Mouse (Mus musculus): ENCODE data around the gene Tesc. TPM values are rescaled to one million over a fixed set of nuclear protein-coding genes. Genes with fewer than 3 reads are reported as not detected.

The Tesc gene
- polyA plus RNA-seq, 2 experiments from 2014 or later, result 6.5 to 7.7 TPM

DNA sequence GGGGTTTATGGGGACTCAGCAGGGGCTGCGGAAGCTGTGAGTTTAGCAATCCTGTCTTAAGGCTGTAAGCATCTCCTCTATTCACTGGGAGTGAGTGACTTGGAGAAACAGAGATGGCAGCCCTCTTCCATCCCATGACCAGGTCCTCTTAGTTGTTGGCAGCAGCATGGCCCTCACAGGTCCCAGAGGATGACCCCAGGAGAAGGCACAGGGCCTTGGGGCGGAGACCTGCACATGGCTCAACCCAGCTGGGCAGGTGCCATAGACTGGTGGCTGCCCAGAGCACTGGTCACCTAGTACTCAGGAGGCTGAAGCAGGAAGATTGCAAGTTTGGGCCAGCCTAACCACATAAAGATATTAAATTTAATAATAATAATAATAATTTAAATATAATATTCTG lies 11.9 kb upstream of the Tesc start:
- ATAC-seq, result no peak

DNA sequence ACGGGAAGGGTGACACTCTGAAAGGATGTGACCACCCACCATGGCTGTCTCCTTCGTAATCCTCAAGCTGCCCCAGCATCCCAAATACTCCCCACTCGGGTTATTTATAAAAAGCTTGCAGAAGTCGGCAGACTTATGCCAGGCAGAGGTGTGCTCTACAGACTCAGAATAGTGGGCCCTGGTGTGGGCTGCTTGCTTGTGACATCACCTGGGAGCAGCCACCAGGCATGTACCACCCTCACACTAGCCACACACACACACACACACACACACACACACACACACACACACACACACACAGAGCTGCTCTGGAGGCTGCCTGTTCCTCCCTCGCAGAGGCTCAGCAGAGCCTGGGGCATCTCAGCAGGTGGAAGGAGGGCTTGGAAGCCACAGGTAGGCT lies 10.0 kb upstream of the Tesc start:
- ATAC-seq, result no peak

DNA sequence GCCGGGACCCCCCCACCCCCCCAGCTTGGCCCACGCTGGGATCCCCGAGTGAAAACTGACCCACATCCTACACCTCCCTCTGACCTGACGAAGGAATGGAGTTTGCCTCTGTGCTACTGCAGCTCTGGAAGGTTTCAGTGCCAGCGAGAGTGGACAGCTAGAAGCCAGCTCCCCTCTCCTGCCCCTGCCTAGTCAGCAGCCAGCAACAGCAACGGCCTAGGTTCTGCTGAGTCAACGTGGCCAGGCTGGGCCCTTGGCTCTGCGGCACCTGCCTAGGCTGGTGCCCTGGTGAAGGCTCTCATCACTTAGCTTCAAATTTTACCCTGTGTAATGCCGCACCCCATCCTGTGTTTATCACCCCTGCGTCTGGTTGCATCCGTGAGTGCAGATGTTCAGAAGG lies 7.6 kb upstream of the Tesc start:
- ATAC-seq, result no peak

DNA sequence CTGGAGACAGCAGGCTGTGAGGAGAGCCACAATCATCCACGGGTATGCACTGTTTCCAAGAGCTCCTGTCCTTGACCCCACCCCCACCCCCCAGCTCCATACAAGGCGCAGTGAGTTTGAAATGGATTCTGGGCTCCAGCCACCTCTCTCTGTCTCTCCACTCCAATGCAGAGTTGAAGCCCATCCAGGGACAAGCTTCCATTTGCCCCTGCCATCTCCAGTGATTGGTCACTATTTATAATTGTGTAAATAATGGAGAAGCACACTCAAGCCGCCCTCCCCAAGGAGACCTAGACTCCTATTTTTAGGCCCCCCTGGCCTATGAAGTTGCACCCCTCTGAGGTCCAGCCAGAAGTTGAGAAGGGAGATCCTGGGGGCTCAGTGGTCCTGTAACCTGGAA lies 4.5 kb upstream of the Tesc start:
- no peak for ATAC-seq

DNA sequence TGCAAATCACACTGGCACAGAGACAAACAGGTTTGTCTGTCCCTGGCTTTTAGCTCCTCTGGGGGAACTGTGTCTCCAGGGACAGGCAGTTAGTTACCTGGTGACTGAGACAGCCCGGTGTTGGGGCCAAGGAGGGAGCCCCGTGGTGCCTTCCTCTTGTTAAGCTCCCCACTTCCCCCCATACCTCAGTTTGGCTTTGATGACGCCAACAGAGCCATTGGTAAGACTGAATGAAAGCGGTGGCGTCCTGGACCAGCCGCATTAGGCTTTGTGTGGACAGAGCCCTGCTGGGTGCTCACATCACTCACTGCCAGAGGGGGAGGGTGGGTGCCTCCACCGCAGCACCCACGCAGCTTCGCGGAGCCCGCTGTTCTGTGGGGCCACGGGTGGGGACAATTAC lies 1.7 kb upstream of the Tesc start:
- no peak for ATAC-seq

DNA sequence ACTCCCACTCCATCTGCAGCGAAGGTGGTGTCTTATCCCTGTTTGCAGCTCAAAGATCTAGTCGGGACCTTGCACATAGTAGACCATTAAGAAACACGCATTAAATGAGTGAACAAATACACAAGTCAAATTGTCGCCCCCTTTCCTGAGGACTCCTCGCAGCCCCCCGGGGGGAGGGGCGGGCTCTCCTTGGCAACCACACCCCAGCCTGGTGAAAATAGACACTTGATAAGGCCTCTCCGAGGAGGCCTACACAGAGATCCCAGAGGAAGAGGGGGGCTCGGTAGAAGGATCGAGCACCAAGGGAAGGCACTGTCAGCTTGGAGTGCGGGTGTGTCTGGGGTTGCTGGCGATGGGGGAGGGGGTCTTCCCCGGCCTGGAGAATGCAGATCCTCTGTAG lies 1.2 kb upstream of the Tesc start:
- ATAC-seq, result no peak

DNA sequence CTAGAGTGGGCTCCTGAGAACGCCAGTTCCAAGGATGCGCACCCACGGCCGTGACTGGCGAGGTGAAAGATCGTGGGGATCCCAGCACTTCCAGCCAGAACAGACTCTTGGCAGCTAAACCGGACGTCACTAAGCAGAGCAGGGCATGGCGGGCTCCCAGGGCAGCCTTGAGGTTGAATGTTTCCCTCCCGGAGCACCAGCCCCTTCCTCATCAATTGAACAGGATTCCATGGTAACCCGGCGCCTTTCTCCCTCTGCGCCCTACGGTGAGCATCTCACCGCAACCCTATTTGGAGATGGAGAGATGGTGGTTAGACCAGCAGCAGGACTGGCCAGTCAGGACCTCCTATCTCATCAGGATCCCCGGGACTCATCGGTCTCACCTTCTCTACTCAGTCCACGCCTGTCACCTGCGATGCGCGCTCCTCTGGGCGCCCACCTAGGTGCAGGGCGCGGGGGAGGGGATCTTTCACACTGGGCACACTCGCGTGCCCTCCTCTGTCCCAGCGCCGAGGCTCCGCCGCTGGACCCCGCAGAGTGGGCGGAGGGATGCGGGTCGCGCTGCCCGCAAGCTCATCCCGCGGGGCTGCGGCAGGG lies 344 bp upstream of the Tesc start:
- no peak for ATAC-seq

DNA sequence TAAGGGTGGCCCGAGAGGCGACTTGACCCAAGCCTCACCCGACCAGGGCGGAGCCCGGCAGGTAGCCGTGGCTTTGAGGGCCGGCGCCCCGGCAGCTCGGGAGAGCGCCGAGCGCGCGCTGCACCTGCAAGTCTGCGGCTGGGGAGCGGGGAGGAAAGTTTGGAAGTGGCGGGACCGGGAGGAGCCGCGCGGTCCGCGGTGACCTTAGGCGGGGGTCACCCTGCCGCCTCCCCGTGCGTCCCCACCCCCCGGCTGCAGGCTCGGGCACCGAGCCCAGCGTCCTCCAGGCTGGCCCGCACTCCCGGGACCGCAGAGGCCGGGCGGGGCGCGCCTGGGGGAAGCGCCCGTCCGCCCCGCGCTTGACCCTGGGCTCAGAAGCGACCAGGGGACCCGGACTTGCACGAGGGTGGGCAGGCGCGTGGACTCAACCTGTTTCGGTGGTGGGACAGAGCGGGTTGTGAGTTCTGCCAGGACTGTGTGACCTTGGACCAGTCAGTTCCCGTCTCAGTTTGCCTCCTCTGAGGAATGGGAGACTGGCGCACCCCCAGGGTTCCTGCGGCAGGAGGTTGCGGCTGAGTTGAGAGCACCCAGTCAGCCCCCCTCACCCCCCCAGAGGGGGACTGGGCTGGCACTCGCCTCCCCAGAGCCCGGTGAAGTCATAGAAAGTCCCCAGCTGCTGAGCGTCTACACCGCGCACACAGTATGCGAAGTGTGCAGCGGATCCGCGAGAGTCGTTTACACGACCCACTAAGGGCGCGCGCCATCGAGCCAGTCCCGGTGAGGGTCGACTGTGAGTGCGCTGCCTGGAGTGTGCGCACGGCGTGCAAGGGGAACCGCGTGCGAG lies 870 bp downstream of the Tesc start:
- peak; percentile 40 for ATAC-seq

DNA sequence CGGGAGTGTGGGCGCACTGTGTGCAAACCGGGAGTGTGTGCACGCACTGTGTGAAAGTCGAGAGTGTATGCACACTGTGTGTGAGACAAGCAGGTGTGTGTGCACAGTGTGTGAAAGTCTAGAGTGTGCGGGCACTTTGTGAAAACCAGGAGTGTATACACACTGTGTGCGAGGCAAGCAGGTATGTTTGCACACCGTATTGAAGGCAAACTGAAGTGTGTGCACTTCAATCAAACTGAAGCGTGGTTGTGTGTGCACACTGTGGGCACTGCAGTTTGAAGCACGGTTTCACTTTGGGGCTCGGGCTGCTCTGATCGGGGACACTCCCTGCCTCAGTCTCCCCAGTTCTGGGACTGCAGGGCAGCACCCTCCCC lies 1.5 kb downstream of the Tesc start:
- ATAC-seq, result peak; percentile 31

DNA sequence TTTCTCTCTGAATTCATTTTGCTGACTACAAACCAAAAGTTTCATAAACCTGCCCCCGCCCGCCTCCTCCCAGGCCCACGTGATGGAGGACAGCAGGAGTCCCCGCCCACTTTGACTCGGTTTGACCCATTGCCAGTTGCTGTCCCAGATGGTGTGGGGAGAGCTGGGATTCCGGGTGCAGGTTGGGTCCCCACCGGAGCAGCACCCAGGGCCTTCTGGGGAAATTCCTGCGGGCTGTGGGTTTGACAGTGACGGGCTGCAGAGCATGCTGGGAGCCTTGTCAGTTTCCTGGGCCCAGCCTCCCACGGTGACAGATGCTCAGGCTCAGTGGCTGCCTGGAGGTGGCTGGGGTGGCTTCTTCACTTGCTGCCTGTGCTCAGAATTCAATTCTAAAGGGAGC lies 1.9 kb downstream of the Tesc start:
- ATAC-seq, result peak; percentile 82

DNA sequence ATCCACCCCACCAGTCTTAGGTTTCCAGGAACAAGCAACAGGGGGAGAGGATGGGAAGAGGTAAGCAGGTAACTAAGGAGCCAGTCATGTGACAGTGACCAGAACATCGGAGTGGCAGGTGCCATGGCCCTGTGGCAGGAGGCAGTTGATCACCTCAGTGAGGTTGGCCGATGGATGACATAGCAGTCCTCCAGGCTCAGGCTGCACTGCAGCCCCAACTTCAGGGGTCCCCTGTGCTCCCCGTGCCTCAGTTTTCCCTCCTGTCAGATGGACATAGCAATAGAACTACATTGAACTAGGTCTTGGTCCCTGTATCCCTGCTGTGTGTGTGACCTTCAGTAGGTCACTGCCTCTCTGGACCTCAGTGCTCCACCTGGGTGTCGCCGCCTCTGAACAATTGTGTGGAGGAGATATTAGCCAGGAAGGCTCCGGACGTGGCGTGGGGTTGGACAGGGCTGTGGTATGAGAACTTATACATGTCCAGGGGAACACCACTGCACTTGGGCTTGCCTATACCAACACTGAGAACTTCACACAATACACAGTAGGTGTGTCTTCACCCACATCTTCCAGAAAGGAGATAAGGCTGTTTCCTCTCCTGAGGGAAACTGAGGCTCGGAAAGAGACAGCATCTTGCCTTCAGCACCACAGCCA lies 2.6 kb downstream of the Tesc start:
- ATAC-seq, result no peak

DNA sequence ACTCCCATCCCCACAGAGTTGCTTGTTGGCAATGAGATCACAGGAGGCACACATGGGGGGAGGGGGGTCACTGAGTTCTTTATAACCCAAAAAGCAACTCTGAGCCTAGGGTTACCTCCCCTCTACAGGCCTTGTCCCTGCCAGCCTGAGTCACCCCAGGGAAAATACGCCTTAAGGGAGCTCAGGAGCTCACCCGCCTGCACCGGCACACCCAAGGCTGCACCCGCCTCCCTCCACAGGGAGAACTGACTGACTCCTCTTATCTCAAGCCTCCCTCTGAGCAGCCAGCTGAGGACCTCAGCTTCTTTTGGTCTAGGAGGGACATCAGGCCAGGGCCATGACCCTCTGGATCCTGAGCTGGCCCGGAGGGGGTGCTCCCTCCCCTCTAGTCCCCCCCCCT lies 3.5 kb downstream of the Tesc start:
- ATAC-seq, result no peak

DNA sequence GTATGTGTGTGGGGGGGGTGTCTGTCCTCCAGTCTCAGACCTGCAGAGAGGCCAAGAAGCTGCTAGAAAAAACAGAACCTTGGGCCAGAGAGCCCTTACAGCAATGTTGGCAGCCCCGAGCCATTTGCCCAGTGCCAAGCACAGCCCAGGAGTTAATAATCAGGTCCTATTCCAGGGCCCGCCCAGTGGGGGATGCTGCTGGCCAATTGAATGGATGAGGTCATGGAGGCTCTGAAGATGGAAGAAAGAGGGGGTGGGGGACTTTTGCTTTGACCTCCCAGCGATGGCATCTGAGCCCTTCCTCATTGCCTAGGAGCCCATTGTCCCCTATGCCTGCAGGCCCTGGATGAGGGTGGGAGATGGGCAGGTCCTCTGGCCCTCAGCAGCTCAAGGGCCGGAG lies 4.0 kb downstream of the Tesc start:
- no peak for ATAC-seq

DNA sequence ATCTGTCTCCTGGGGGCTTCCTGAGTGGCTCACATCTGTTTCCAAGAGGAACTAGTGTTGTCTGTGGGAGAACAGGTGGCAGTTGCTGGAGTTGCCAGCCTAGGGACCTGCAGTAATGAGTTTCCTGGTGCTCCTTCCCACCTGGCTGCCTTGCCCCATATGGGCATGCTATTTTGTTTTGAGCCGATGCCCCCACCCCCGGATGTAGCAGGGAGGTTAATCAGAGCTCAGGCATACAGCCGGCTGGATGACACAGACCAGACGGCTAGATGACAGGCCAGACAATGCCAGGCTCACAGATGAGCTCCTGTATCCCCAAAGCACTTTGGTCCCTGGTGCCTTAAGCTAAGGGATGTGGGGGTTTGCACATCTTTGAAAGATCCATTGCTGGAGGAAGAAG lies 5.8 kb downstream of the Tesc start:
- ATAC-seq, result no peak

DNA sequence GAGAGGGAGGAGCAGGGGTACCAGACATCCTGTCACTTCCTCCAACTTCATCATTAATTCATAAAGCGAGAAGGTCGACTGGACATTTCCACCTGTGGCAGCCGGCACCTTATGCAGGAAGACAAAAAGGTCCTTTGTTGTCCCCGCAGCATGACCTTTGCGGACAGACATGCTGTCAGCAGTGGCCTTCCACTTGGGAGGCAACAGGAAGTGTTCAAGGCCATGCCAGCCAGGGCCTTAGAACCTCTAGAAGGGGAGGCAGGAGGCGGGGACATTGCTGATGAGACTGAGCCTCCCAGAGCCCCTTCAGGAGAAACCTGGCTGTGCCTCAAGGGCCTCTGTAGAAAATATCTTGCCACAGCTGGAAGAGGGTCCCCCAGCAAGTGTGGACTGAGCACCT lies 6.2 kb downstream of the Tesc start:
- no peak for ATAC-seq

DNA sequence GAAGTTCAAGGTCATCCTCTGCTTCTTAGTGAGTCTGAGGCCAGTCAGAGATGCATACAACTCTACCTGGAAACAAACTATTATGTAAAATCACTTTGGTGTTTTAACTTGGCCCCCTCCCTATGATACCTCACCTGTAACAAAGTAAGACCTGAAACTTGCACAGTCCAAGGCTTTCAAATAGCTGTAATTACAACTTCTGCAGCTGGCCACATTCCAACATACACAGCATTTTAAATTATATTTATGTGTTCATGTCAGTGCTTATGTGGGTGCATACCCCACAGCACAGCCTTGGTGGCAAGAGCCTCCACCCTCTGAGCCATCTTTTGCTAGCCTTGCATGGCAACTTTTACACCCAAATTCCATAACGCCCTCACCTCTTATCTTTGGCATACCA lies 7.1 kb downstream of the Tesc start:
- ATAC-seq, result no peak

DNA sequence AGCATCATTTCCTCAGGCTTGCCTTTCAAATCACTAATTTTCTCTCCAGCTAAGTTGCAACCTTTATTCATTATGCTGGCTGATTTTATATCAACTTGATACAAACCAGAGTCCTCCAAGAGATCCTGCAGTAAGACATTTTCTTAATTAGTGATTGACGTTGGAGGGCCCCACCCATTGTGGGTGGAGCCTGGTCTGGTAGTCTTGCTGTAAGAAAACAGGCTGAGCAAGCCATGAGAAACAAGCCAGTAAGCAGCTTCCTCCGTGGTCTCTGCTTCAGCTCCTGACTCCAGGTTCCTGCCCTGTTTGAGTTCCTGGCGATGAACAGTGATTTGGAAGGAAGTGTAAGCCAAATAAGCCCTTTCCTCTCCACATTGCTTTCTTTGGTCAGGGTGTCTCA lies 8.2 kb downstream of the Tesc start:
- no peak for ATAC-seq

DNA sequence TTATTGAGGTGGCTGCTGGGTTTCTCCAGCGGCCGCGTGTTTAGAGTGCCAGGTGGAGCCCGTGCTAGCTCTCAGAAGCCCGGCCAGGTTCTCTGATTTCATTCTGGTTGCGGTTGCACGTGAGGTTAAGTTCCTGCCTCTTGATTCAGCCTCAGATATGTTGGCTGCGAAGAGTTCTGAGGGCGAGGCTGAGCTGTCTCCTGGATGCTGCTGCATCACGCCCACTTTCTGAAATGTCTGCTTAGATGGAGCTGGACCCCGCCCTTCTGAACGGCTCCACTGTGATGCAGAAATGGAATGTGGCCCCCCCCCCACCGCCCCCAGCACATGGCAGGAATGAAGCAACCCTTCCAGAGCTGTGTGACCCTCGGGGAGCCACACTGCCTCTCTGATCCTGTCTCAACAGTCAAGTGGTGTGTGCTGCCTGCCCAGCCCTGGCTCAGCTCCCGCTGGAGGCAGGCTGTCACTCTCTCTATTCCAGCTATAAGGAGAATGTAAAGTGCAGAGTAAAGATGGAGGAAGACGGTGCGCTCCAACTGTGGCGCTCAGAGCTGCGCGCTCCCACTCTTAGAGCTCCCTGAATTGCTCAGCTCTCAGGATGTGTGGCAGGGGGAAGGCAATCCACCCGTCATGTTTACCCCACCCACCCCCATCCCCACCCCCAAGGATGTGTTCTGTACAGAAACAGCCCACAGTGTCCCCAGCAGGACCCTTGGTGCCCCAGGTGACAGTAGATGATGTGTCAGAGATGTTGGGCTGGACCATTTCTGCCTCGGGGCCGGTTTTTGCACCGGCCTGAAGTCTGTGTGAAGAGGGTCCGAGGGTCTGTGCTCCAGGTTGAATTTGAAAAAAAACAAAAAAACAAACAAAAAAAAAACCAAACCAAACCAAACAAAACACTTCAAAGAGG lies 9.6 kb downstream of the Tesc start:
- peak; percentile 64 for ATAC-seq

DNA sequence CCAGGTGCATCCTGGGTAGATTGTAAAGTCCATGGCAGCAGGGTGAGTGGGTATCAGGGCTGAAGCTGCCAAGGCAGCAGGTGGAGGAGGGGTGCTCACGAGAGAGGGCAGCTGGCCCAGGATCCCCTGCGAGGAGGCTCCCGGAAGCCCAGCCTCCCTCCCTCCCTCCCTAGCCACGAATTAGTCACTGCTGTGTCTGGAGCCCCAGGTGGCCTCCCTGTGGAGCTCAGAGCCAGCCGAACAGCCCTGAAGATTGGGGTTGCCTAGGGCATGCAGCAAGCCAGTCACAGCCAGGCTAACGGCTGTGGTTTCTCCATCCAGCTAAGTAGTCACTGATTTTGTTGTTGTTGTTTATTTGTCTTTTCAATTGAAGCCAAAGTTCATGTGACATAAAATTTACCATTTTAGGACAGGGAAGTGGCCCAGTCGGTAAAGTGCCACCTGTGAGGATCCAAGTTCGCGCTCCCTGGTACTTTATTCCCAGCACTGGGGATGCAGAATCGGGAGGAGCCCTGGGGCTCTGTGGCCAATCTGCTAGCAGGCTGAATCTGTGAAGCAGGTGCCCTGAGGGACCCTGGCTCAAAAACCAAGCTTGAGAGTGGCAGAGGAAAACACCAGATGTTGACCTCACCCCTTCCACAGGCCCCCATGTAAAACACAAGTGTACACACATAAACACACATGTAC lies 10.4 kb downstream of the Tesc start:
- ATAC-seq, result peak; percentile 72

DNA sequence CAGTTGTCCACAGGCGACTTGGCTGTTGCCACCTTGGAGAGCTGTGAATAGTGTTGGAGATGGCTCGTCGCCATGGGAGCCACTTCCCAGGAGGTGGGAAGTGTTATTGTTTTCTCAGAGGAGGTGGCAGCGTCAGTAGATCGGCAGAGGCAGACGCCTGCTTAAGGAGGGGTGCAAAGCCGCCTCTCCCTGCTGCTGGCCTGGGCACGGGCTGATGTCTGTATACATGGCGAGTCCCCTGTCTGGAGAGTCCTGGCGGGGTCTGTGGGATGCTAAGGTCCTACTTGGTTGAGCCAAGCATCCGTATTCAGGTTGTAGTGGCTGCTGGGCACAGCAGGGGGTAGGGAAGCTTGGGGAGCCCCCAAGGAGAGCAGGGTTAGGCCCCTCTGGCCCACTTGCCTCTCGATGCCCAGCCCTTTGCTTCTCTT lies 11.7 kb downstream of the Tesc start:
- no peak for ATAC-seq

DNA sequence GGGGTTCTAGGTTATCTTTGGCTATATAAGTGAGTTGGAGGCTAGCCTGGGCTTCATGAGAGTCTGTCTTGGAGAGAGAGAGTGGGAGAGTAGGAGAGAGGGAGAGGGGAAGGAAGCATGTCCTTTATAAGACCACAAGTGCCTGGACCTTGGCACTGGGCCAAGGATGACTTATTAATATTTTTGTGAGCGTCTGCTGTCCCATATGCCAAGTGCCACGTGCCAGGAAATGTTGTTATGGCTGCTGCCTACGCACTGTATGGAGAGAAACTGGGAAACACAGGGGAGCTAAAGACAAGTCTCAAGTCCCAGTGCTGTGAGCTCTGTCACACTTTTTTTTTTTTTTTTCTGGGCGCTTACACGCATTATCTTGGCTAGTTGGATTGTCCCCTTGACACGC lies 15.1 kb downstream of the Tesc start:
- no peak for ATAC-seq

DNA sequence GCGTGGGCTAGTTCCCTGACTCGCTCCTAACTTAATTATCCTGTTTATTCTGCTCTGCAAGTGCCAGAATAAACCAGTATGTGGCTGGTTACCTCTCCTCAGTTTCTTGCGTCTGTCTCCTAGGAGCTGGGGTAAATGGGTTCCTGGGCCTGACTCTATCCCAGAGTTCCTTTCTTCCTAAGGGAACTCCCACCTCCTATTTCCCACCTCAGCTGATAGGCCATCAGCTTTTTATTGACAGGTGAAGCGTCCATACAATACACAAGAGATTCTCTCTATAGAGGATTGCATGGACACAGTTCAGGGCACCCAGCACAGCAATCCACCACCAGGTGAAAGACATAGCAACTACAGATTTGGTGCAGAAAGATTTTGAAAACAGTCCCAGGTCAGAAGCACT lies 16.2 kb downstream of the Tesc start:
- no peak for ATAC-seq

All from activated CD4-positive, CD25-positive, alpha-beta regulatory T cell, adult 4 months (primary cell).